Mouse (Mus musculus): Measurements from ENCODE around the gene Actl10.

DNA sequence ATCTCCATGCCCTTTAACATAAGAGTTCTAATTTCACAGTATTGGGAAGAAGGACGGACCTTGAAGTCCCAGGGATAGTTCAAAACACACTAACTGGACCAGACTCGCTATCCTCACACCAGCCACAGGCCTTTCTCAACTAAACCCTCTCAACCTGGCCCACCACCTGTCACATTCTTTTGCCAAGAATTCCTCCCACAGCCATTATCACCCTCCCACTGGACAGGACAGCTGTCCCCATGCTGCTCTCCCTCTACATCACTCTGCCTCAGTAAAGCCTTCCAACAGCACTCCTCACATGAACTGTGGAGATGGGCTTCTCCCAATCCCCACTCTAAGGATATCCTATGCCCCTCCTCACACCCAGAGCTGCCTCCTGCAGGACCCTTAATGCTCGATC is 14.0 kb downstream of the Actl10 start:
- TF ChIP-seq CTCF (IDR thresholded peaks at IDR 0.05; ENCODE audit: extremely low read depth, insufficient read depth, low read length) (no peak), POLR2A (IDR thresholded peaks at IDR 0.05; ENCODE audit: extremely low read depth, insufficient read depth, low read length) (no peak)

Measured in cortical plate, adult 2 months (tissue).